Mouse (Mus musculus): ENCODE results near the gene Cxcr4. TPM values are rescaled to one million over a fixed set of nuclear protein-coding genes. Genes with fewer than 3 reads are reported as not detected.

The Cxcr4 gene
- 90.8 and 98.9 TPM in 2 replicates for polyA plus RNA-seq (2012; rRNA removed)

GRCm38 (mm10) chr1:128592211-128592741 lies at the start of gene Cxcr4:
Gene Cxcr4 (minus strand): TSS chr1:128592293.

Other genes with a start within 250 kb of the Cxcr4 start
- gene Mcm6, start 232.6 kb downstream of the Cxcr4 start, polyA plus RNA-seq (2012; rRNA removed) = 185 and 226 TPM in 2 replicates
- gene Dars, start 174.9 kb downstream of the Cxcr4 start, polyA plus RNA-seq (2012; rRNA removed) = 86.9 and 93.9 TPM in 2 replicates